Mouse (Mus musculus) bone marrow, adult 2 months (tissue): ENCODE results near the gene Olfr441. TPM values are rescaled to one million over a fixed set of nuclear protein-coding genes. Genes with fewer than 3 reads are reported as not detected.
"Not testable (repeated sequence)": the region's sequence is repeated elsewhere in the genome, so short reads cannot be mapped to it uniquely, and the experiment has no call there.

Experiments
- H3K27ac ChIP-seq: fragments of 200-500 bp; 2 replicates; pipeline ENCODE4 v1.5.1; 2012; ENCODE audit warnings: low read depth, mild to moderate bottlenecking, control low read depth, inconsistent platforms, low read length; ENCODE audit not compliant: control insufficient read depth, poor library complexity, insufficient read depth
- H3K4me1 ChIP-seq: fragments of 200-500 bp; 2 replicates; pipeline ENCODE4 v1.6.1; 2011; ENCODE audit warnings: low read length; ENCODE audit not compliant: control insufficient read depth, insufficient read depth
- H3K4me3 ChIP-seq: fragments of 200-500 bp; replicated peaks from 2 replicates; pipeline ENCODE3; 2011; ENCODE audit warnings: mild to moderate bottlenecking, low read depth, low read length, control low read depth; ENCODE audit not compliant: control insufficient read depth
- CTCF ChIP-seq: fragments of 200-500 bp; IDR thresholded peaks from 2 replicates; pipeline ENCODE4 v1.5.1; 2011; ENCODE audit warnings: low read length, control low read depth; ENCODE audit not compliant: control insufficient read depth, insufficient read depth
- POLR2A ChIP-seq: fragments of 200-500 bp; IDR thresholded peaks from 2 replicates; pipeline ENCODE4 v1.6.1; 2011; ENCODE audit warnings: low read depth, mild to moderate bottlenecking, control low read depth, low read length, borderline replicate concordance; ENCODE audit not compliant: control insufficient read depth
- WGBS: fragments of 180-500 bp; shearing (Covaris S2); methylation state at CpG from one replicate; pipeline ENCODE4 v1.1.7; 2018; 5-methylcytosine and 5-hydroxymethylcytosine counted together
- polyA plus RNA-seq: library from polyadenylated mRNA; stranded (reverse); fragments of >200 nt; gene quantifications from 2 replicates; pipeline ENCODE4 v1.2.4, GENCODE M21; 2011; ENCODE audit warnings: low replicate concordance; ENCODE audit not compliant: missing spikeins, insufficient read depth, insufficient read length

Gene Olfr441
- polyA plus RNA-seq, result not detected in 2 replicates

- H3K4me3 ChIP-seq, H3K27ac ChIP-seq, H3K4me1 ChIP-seq: not testable (repeated sequence)
- WGBS, result 74% methylated on average over 1 of the region's 1 CpGs
These were observed at the start of gene Olfr441 for GRCm38 (mm10) chr6:43106069-43106468. Gene Olfr441, plus strand, starts transcription at chr6:43106369.

- Histone ChIP-seq H3K4me3 (no peak overlapping the region), H3K4me1 (no peaks in the 10 kb centered on the region), H3K27ac (no peak overlapping the region)
- no peak for TF ChIP-seq CTCF
- TF ChIP-seq POLR2A, result no peak
- 8% methylated on average over 2 of the region's 2 CpGs for WGBS
These were observed 27.4 kb upstream of the Olfr441 start for GRCm38 (mm10) chr6:43078750-43079149.

- H3K4me3 ChIP-seq, H3K4me1 ChIP-seq, H3K27ac ChIP-seq: not testable (repeated sequence)
These were observed 24.8 kb upstream of the Olfr441 start for GRCm38 (mm10) chr6:43081405-43081804.

GRCm38 (mm10) chr6:43146267-43146666 lies 40.1 kb downstream of the Olfr441 start, which contains the start of gene Olfr237-ps1:
Gene Olfr237-ps1, plus strand, starts transcription at chr6:43146567.
- not testable (repeated sequence) for H3K4me1 ChIP-seq, H3K4me3 ChIP-seq, H3K27ac ChIP-seq
- 71% methylated on average over 2 of the region's 2 CpGs for WGBS

GRCm38 (mm10) chr6:43159502-43159901 lies 53.3 kb downstream of the Olfr441 start:
- Histone ChIP-seq H3K4me1 (no peaks in the 10 kb centered on the region), H3K27ac (no peak overlapping the region), H3K4me3 (no peak overlapping the region)
- no peak for TF ChIP-seq POLR2A
- TF ChIP-seq CTCF, result no peak
- 64% methylated on average over 1 of the region's 1 CpGs for WGBS

- H3K4me1 ChIP-seq, result no peaks in the 10 kb centered on the region
- no peak within 1 kb of the TSS for H3K27ac ChIP-seq
- 56% methylated on average over 3 of the region's 3 CpGs for WGBS
- TF ChIP-seq CTCF, result no peak
- no peak for TF ChIP-seq POLR2A
- H3K4me3 ChIP-seq, result no peak within 1 kb of the TSS
These were observed 56.8 kb downstream of the Olfr441 start, which contains the start of gene Olfr437 for GRCm38 (mm10) chr6:43162982-43163381. Gene Olfr437, plus strand, starts transcription at chr6:43163282.

GRCm38 (mm10) chr6:43167246-43167645 lies 61.1 kb downstream of the Olfr441 start:
- H3K27ac ChIP-seq, result no peak overlapping the region
- no peak overlapping the region for H3K4me3 ChIP-seq
- 79% methylated on average over 4 of the region's 4 CpGs for WGBS
- no peaks in the 10 kb centered on the region for H3K4me1 ChIP-seq
- TF ChIP-seq CTCF (no peak), POLR2A (no peak)

Other genes with a start within 250 kb of the Olfr441 start
- not detected in 2 replicates for gene Olfr448, start 215.9 kb upstream of the Olfr441 start, polyA plus RNA-seq
- gene Olfr447, start 197.5 kb upstream of the Olfr441 start, polyA plus RNA-seq, result not detected in 2 replicates
- not detected in 2 replicates for gene Olfr446, start 185.0 kb upstream of the Olfr441 start, polyA plus RNA-seq
- gene Olfr444, start 157.3 kb upstream of the Olfr441 start, polyA plus RNA-seq, result not detected in 2 replicates
- gene Olfr237-ps1, start 40.2 kb downstream of the Olfr441 start, polyA plus RNA-seq, result not detected in 2 replicates
- not detected in 2 replicates for gene Olfr437, start 56.9 kb downstream of the Olfr441 start, polyA plus RNA-seq
- gene Olfr13, start 65.8 kb downstream of the Olfr441 start, polyA plus RNA-seq, result not detected in 2 replicates
- gene Olfr435, start 90.8 kb downstream of the Olfr441 start, polyA plus RNA-seq, result not detected in 2 replicates
- not detected in 2 replicates for gene Olfr434, start 106.7 kb downstream of the Olfr441 start, polyA plus RNA-seq
- not detected in 2 replicates for gene Olfr47, start 125.2 kb downstream of the Olfr441 start, polyA plus RNA-seq
- 2.0 and 2.5 TPM in 2 replicates for gene Arhgef5, start 159.2 kb downstream of the Olfr441 start, polyA plus RNA-seq
- gene Nobox, start 203.2 kb downstream of the Olfr441 start, polyA plus RNA-seq, result not detected in 2 replicates